Mouse (Mus musculus) thymus, adult 2 months (tissue): ENCODE measurements around the gene Marc1. TPM values are rescaled to one million over a fixed set of nuclear protein-coding genes. Genes with fewer than 3 reads are reported as not detected.

Experiments
- DNase-seq: peaks from one replicate; pipeline ENCODE4 v3.0.0; 2021
- H3K27ac ChIP-seq: fragments of 200-500 bp; 2 replicates; pipeline ENCODE4 v1.5.1; 2012; ENCODE audit warnings: low read length, control low read depth; ENCODE audit not compliant: control insufficient read depth, insufficient read depth
- H3K27me3 ChIP-seq: fragments of 200-500 bp; 2 replicates; pipeline ENCODE4 v1.6.1; 2012; ENCODE audit warnings: mild to moderate bottlenecking, low read length, moderate library complexity, mixed read lengths; ENCODE audit not compliant: control insufficient read depth, insufficient read depth
- H3K36me3 ChIP-seq: fragments of 200-500 bp; 2 replicates; pipeline ENCODE4 v1.6.1; 2012; ENCODE audit warnings: mild to moderate bottlenecking, low read length, moderate library complexity; ENCODE audit not compliant: control insufficient read depth, insufficient read depth
- H3K4me1 ChIP-seq: fragments of 200-500 bp; replicated peaks from 2 replicates; pipeline ENCODE4 v1.6.1; 2012; ENCODE audit warnings: low read length; ENCODE audit not compliant: control insufficient read depth, insufficient read depth
- H3K4me3 ChIP-seq: fragments of 200-500 bp; 2 replicates; pipeline ENCODE4 v1.5.1; 2012; ENCODE audit warnings: mild to moderate bottlenecking, low read length, control low read depth, moderate library complexity; ENCODE audit not compliant: control insufficient read depth, insufficient read depth
- CTCF ChIP-seq: fragments of 200-500 bp; IDR thresholded peaks from 2 replicates; pipeline ENCODE4 v1.5.1; 2012; ENCODE audit warnings: mild to moderate bottlenecking, control low read depth, low read length, moderate library complexity, borderline replicate concordance; ENCODE audit not compliant: control insufficient read depth, poor library complexity, insufficient read depth; ENCODE audit errors: extremely low read depth
- POLR2A ChIP-seq: fragments of 200-500 bp; IDR thresholded peaks from 2 replicates; pipeline ENCODE4 v1.6.1; 2012; ENCODE audit warnings: mild to moderate bottlenecking, low read length, control low read depth, moderate library complexity; ENCODE audit not compliant: control insufficient read depth, poor library complexity, insufficient read depth; ENCODE audit errors: extremely low read depth
- WGBS: fragments of 180-500 bp; shearing (Covaris S2); methylation state at CpG from one replicate; pipeline ENCODE4 v1.1.7; 2018; 5-methylcytosine and 5-hydroxymethylcytosine counted together
- polyA plus RNA-seq: library from polyadenylated mRNA; depleted of rRNA; stranded (reverse); fragments of >200 nt; gene quantifications from 2 replicates; pipeline ENCODE4 v1.2.3, GENCODE M21; 2012

Marc1 gene
- polyA plus RNA-seq, 1 experiment = 5.2 TPM

DNA sequence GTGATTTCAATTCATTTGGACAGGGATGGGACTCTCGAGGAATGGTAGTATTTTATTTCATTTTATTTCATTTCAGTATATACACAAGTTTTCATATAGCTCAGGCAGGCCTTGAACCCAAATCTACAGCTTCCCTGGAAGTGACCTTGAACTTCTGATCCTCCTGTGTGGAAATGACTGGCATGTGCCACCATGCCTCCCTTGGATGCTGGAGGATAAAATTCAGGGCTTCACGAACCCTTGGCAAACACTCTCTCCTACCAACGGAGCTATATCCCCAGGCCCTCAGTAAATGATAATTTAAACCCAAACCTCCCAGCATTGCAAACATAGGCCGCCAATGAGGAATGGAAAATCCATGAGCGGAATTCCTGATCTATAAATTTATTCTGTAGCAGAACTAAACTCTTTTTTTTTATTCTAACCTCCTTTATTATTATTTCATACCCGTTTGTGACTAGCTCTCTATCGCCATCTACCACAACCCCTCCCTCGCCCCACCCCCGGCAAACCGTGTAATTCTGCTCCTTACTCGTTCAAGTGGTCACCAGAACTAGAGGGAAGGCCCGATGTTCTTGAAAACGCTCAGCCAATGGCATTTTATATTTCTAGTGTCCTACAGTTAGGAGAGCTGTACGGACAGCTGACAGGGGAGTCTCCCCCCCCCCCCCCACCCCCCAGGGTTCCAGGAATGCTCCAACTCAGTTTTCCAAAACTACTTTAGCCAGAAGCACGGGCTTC, 33.4 kb upstream of the Marc1 start:
- peak; percentile 34 for DNase-seq
- Histone ChIP-seq H3K4me1 (peaks cover 11% of the 10 kb centered on the region), H3K27ac (peak overlapping the region; percentile 45; the same call in 1 of the 2 replicates), H3K27me3 (no peaks in the 10 kb centered on the region), H3K4me3 (peak overlapping the region; percentile 89), H3K36me3 (0 out of 2 replicates have a peak, but pooled peaks cover 5% of the 10 kb centered on the region)
- TF ChIP-seq POLR2A (no peak), CTCF (no peak)
- WGBS = 23% methylated on average over 15 of the region's 15 CpGs

DNA sequence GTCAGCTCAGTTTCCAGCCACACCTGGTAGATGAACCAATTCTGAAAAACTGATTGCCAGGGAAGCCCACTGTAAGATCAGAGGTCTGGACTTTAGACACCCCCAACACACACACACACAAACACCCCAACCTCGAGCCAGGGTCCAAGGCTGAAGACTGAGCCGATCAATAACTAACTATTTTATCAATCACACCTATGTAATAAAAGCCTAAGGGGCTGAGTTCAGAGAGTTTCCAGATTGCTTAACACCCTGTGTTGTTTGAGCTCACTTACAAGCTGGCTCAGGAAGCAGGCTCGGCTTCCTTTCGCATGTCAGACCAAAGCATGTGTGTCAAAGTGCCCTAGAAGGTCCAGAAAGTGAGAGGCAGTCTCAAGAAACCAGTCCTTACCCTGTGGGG, 26.5 kb upstream of the Marc1 start:
- H3K36me3 ChIP-seq = peaks cover 24% of the 10 kb centered on the region
- TF ChIP-seq POLR2A (no peak), CTCF (no peak)
- 84% methylated on average over 4 of the region's 4 CpGs for WGBS
- no peak for DNase-seq
- H3K27ac ChIP-seq = no peak overlapping the region
- H3K4me3 ChIP-seq = no peak overlapping the region
- H3K27me3 ChIP-seq = no peaks in the 10 kb centered on the region
- no peaks in the 10 kb centered on the region for H3K4me1 ChIP-seq

GRCm38 (mm10) chr1:184836350-184836749, 25.2 kb upstream of the Marc1 start:
- H3K4me3 ChIP-seq = no peak overlapping the region
- H3K27me3 ChIP-seq = no peaks in the 10 kb centered on the region
- DNase-seq = no peak
- H3K4me1 ChIP-seq = no peaks in the 10 kb centered on the region
- peaks cover 35% of the 10 kb centered on the region for H3K36me3 ChIP-seq
- TF ChIP-seq CTCF = no peak
- TF ChIP-seq POLR2A = no peak
- H3K27ac ChIP-seq = no peak overlapping the region
- WGBS = 94% methylated on average over 5 of the region's 5 CpGs

- Histone ChIP-seq H3K4me3 (no peak overlapping the region), H3K4me1 (no peaks in the 10 kb centered on the region), H3K27me3 (no peaks in the 10 kb centered on the region), H3K27ac (no peak overlapping the region), H3K36me3 (peaks cover 32% of the 10 kb centered on the region)
- 98% methylated on average over 7 of the region's 7 CpGs for WGBS
- DNase-seq = no peak
- TF ChIP-seq CTCF = no peak
Observed at GRCm38 (mm10) chr1:184833499-184833898, 22.4 kb upstream of the Marc1 start.

DNA sequence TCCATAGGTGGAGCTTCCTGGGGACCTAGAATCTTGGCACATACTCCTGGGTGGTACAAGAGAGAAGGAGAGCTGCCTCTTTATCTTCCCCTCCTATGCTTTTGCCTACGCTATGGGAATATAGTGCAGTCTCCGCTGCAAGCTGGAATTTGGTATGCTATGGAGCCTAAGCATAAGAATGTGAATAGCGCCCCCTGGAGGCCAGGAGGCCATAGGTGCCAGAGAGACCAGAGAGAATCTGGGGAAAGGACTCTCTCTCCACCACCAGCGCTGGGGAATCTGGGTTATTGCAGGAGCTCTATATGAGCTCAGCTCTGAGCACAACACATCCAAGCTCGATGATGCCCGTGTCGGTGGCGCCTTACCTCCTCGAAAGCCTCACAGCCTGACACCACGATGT, 21.1 kb upstream of the Marc1 start:
- Histone ChIP-seq H3K27me3 (no peaks in the 10 kb centered on the region), H3K4me1 (no peaks in the 10 kb centered on the region), H3K36me3 (peaks cover 26% of the 10 kb centered on the region), H3K4me3 (no peak overlapping the region), H3K27ac (no peak overlapping the region)
- 98% methylated on average over 10 of the region's 10 CpGs for WGBS
- no peak for TF ChIP-seq POLR2A
- TF ChIP-seq CTCF = peak; percentile 41; the same call in 1 of the 2 replicates
- no peak for DNase-seq

GRCm38 (mm10) chr1:184829897-184830296, 18.8 kb upstream of the Marc1 start:
- Histone ChIP-seq H3K4me1 (no peaks in the 10 kb centered on the region), H3K27ac (no peak overlapping the region), H3K4me3 (no peak overlapping the region), H3K27me3 (no peaks in the 10 kb centered on the region), H3K36me3 (peaks cover 26% of the 10 kb centered on the region)
- no peak for DNase-seq
- 94% methylated on average over 8 of the region's 8 CpGs for WGBS
- no peak for TF ChIP-seq POLR2A
- TF ChIP-seq CTCF = no peak
